Mouse (Mus musculus): ENCODE data around the gene Pmp22. TPM values are rescaled to one million over a fixed set of nuclear protein-coding genes. Genes with fewer than 3 reads are reported as not detected.
A peak's percentile ranks its signal among the peaks of the same experiment; 100 is the strongest.

Pmp22 gene
- polyA plus RNA-seq, 1 experiment, result 21.8 TPM

GRCm38 (mm10) chr11:63167826-63168225 is 39.0 kb downstream of the Pmp22 start:
- Histone ChIP-seq H3K4me3 (ENCODE audit: insufficient read depth, low read length) (no peak overlapping the region), H3K4me1 (ENCODE audit: control insufficient read depth, insufficient read depth, low read length) (no peaks in the 10 kb centered on the region), H3K27ac (ENCODE audit: insufficient read depth, low read length) (no peak overlapping the region)
- TF ChIP-seq CTCF (IDR thresholded peaks at IDR 0.05; ENCODE audit: extremely low read depth, insufficient read depth, low read length) (no peak), POLR2A (IDR thresholded peaks at IDR 0.05; ENCODE audit: extremely low read depth, insufficient read depth, low read length) (no peak)

- Histone ChIP-seq H3K4me3 (ENCODE audit: insufficient read depth, low read length) (no peak overlapping the region), H3K27ac (ENCODE audit: insufficient read depth, low read length) (no peak overlapping the region), H3K4me1 (ENCODE audit: control insufficient read depth, insufficient read depth, low read length) (no peaks in the 10 kb centered on the region)
- TF ChIP-seq POLR2A (IDR thresholded peaks at IDR 0.05; ENCODE audit: extremely low read depth, insufficient read depth, low read length) (no peak), CTCF (IDR thresholded peaks at IDR 0.05; ENCODE audit: extremely low read depth, insufficient read depth, low read length) (no peak)
These were observed 39.9 kb downstream of the Pmp22 start for GRCm38 (mm10) chr11:63168551-63169258.

- no peak for TF ChIP-seq POLR2A (IDR thresholded peaks at IDR 0.05; ENCODE audit: extremely low read depth, insufficient read depth, low read length)
- peak; percentile 16; the same call in 1 of the 2 replicates for TF ChIP-seq CTCF (IDR thresholded peaks at IDR 0.05; ENCODE audit: extremely low read depth, insufficient read depth, low read length)
- Histone ChIP-seq H3K27ac (ENCODE audit: insufficient read depth, low read length) (no peak overlapping the region), H3K4me3 (ENCODE audit: insufficient read depth, low read length) (no peak overlapping the region), H3K4me1 (ENCODE audit: control insufficient read depth, insufficient read depth, low read length) (peaks cover 5% of the 10 kb centered on the region)
These were observed 43.2 kb downstream of the Pmp22 start for GRCm38 (mm10) chr11:63171977-63172376.

- H3K27ac ChIP-seq (ENCODE audit: insufficient read depth, low read length), result no peak overlapping the region
- H3K4me1 ChIP-seq (ENCODE audit: control insufficient read depth, insufficient read depth, low read length), result peaks cover 5% of the 10 kb centered on the region
- no peak for TF ChIP-seq POLR2A (IDR thresholded peaks at IDR 0.05; ENCODE audit: extremely low read depth, insufficient read depth, low read length)
- no peak overlapping the region for H3K4me3 ChIP-seq (ENCODE audit: insufficient read depth, low read length)
These were observed 44.8 kb downstream of the Pmp22 start for GRCm38 (mm10) chr11:63173604-63174003.

- Histone ChIP-seq H3K27ac (ENCODE audit: insufficient read depth, low read length) (no peak overlapping the region), H3K4me1 (ENCODE audit: control insufficient read depth, insufficient read depth, low read length) (peaks cover 5% of the 10 kb centered on the region), H3K4me3 (ENCODE audit: insufficient read depth, low read length) (no peak overlapping the region)
- TF ChIP-seq POLR2A (IDR thresholded peaks at IDR 0.05; ENCODE audit: extremely low read depth, insufficient read depth, low read length) (no peak), CTCF (IDR thresholded peaks at IDR 0.05; ENCODE audit: extremely low read depth, insufficient read depth, low read length) (peak; percentile 45)
These were observed 46.5 kb downstream of the Pmp22 start for GRCm38 (mm10) chr11:63175302-63175701.

- TF ChIP-seq POLR2A (IDR thresholded peaks at IDR 0.05; ENCODE audit: extremely low read depth, insufficient read depth, low read length) (no peak), CTCF (IDR thresholded peaks at IDR 0.05; ENCODE audit: extremely low read depth, insufficient read depth, low read length) (no peak)
- Histone ChIP-seq H3K4me1 (ENCODE audit: control insufficient read depth, insufficient read depth, low read length) (peaks cover 5% of the 10 kb centered on the region), H3K4me3 (ENCODE audit: insufficient read depth, low read length) (no peak overlapping the region), H3K27ac (ENCODE audit: insufficient read depth, low read length) (no peak overlapping the region)
These were observed 47.6 kb downstream of the Pmp22 start for GRCm38 (mm10) chr11:63176416-63176815.

GRCm38 (mm10) chr11:63180262-63181101 is 51.7 kb downstream of the Pmp22 start:
- Histone ChIP-seq H3K4me1 (ENCODE audit: control insufficient read depth, insufficient read depth, low read length) (peaks cover 3% of the 10 kb centered on the region), H3K4me3 (ENCODE audit: insufficient read depth, low read length) (no peak overlapping the region), H3K27ac (ENCODE audit: insufficient read depth, low read length) (no peak overlapping the region)
- no peak for TF ChIP-seq CTCF (IDR thresholded peaks at IDR 0.05; ENCODE audit: extremely low read depth, insufficient read depth, low read length)
- TF ChIP-seq POLR2A (IDR thresholded peaks at IDR 0.05; ENCODE audit: extremely low read depth, insufficient read depth, low read length), result no peak

GRCm38 (mm10) chr11:63188803-63189202 is 60.0 kb downstream of the Pmp22 start:
- Histone ChIP-seq H3K4me1 (ENCODE audit: control insufficient read depth, insufficient read depth, low read length) (no peaks in the 10 kb centered on the region), H3K4me3 (ENCODE audit: insufficient read depth, low read length) (no peak overlapping the region), H3K27ac (ENCODE audit: insufficient read depth, low read length) (no peak overlapping the region)
- TF ChIP-seq CTCF (IDR thresholded peaks at IDR 0.05; ENCODE audit: extremely low read depth, insufficient read depth, low read length), result no peak
- TF ChIP-seq POLR2A (IDR thresholded peaks at IDR 0.05; ENCODE audit: extremely low read depth, insufficient read depth, low read length), result no peak

- Histone ChIP-seq H3K4me3 (ENCODE audit: insufficient read depth, low read length) (no peak overlapping the region), H3K27ac (ENCODE audit: insufficient read depth, low read length) (no peak overlapping the region), H3K4me1 (ENCODE audit: control insufficient read depth, insufficient read depth, low read length) (no peaks in the 10 kb centered on the region)
- TF ChIP-seq CTCF (IDR thresholded peaks at IDR 0.05; ENCODE audit: extremely low read depth, insufficient read depth, low read length), result no peak
- TF ChIP-seq POLR2A (IDR thresholded peaks at IDR 0.05; ENCODE audit: extremely low read depth, insufficient read depth, low read length), result no peak
These were observed 69.3 kb downstream of the Pmp22 start for GRCm38 (mm10) chr11:63198070-63198469.

All from cortical plate, adult 2 months (tissue).